Mouse (Mus musculus) cortical plate, adult 2 months (tissue): ENCODE measurements around the gene Bcar3.

Experiments used
- CTCF ChIP-seq: fragments of 200-500 bp; IDR thresholded peaks from 2 replicates; pipeline ENCODE4 v1.5.1; 2011; ENCODE audit warnings: mild to moderate bottlenecking, control low read depth, low read length; ENCODE audit not compliant: insufficient read depth; ENCODE audit errors: extremely low read depth
- POLR2A ChIP-seq: fragments of 200-500 bp; IDR thresholded peaks from 2 replicates; pipeline ENCODE4 v1.6.1; 2011; ENCODE audit warnings: mild to moderate bottlenecking, low read length, control low read depth; ENCODE audit not compliant: insufficient read depth; ENCODE audit errors: extremely low read depth

DNA sequence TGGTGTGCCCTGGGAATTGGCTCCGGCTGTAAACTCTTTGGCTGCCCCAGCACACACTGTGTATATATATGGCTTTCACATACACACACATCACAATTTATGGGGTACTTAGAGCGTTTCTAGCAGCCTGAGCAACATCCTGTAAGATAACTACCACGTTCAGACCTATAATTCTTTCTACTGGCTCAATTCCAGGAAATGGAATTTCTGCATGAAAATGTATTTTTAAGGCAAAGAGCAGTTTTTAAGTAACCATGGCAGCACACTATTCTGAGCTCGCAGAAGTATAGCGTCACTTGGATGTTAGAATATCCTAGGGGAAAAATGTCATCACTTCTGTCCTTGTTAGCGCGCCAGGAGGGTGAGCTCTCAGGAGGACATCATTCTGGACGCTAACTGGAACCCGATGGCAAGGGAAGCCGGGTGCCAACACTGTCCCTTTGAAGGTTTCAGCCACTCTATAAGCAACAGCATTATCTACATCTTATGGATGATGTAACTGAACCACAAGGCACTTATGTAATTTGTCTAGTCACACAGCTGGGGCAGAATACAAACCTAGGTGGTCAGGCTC is 212.5 kb downstream of the Bcar3 start:
- no peak for TF ChIP-seq CTCF
- TF ChIP-seq POLR2A: 0 out of 2 replicates have a peak, but pooled peaks have one; percentile 2
